Mouse (Mus musculus): ENCODE measurements around the gene Syngr4. TPM values are rescaled to one million over a fixed set of nuclear protein-coding genes. Genes with fewer than 3 reads are reported as not detected.

Gene Syngr4
- total and polyA plus RNA-seq, 2 experiments from 2014 or later: 0.51 TPM; not detected in 1

- no peaks in the 10 kb centered on the region for H3K4me1 ChIP-seq (ENCODE audit: insufficient read depth, low read length)
- 86% methylated on average over 10 of the region's 10 CpGs for WGBS
Measured at GRCm38 (mm10) chr7:45842950-45843744, 53.4 kb downstream of the Syngr4 start.

More at GRCm38 (mm10) chr7:45842950-45843744, 53.4 kb downstream of the Syngr4 start:
- no peak overlapping the region for H3K9ac ChIP-seq (replicated peaks; ENCODE audit: low read length)
- H3K27ac ChIP-seq: no peak overlapping the region
- no peak for ATAC-seq
- no peak for DNase-seq (ENCODE audit: low spot score)
- no peak overlapping the region for H3K4me2 ChIP-seq (ENCODE audit: low read depth, low read length)
- no peak for TF ChIP-seq CTCF (IDR thresholded peaks at IDR 0.05; ENCODE audit: low read depth)
- no peak overlapping the region for H3K4me3 ChIP-seq (ENCODE audit: low read length)
- no peaks in the 10 kb centered on the region for H3K9me3 ChIP-seq (ENCODE audit: low read length)
- H3K36me3 ChIP-seq (ENCODE audit: insufficient read depth, low read length): no peaks in the 10 kb centered on the region
- H3K27me3 ChIP-seq (ENCODE audit: insufficient read depth, low read length): 0 out of 2 replicates have a peak, but pooled peaks cover 6% of the 10 kb centered on the region

Other genes starting within 250 kb of the Syngr4 start
- gene Fut2, start 230.3 kb downstream of the Syngr4 start, total RNA-seq (2014; rRNA removed): 0.32 TPM in 1 of 2 replicates, not detected in the other
- gene Fut2, start 230.3 kb downstream of the Syngr4 start, polyA plus RNA-seq (2015; fragmentation: Nextera tagmentation; extraction: Ambion mirVana): 0.15 and 0.67 TPM in 2 replicates
- 0.94 TPM in 1 of 2 replicates, not detected in the other for gene Ntn5, start 212.7 kb downstream of the Syngr4 start, total RNA-seq (2014; rRNA removed)
- 0.68 and 0.80 TPM in 2 replicates for gene Ntn5, start 212.7 kb downstream of the Syngr4 start, polyA plus RNA-seq (2015; fragmentation: Nextera tagmentation; extraction: Ambion mirVana)
- gene Sec1, start 202.3 kb downstream of the Syngr4 start, total RNA-seq (2014; rRNA removed): 0.68 and 0.79 TPM in 2 replicates
- 0.35 and 0.48 TPM in 2 replicates for gene Sec1, start 202.3 kb downstream of the Syngr4 start, polyA plus RNA-seq (2015; fragmentation: Nextera tagmentation; extraction: Ambion mirVana)
- 89.4 and 91.0 TPM in 2 replicates for gene Car11, start 196.9 kb downstream of the Syngr4 start, total RNA-seq (2014; rRNA removed)
- 76.9 and 78.2 TPM in 2 replicates for gene Car11, start 196.9 kb downstream of the Syngr4 start, polyA plus RNA-seq (2015; fragmentation: Nextera tagmentation; extraction: Ambion mirVana)
- 4.2 and 12.2 TPM in 2 replicates for gene Dbp, start 191.6 kb downstream of the Syngr4 start, total RNA-seq (2014; rRNA removed)
- gene Dbp, start 191.6 kb downstream of the Syngr4 start, polyA plus RNA-seq (2015; fragmentation: Nextera tagmentation; extraction: Ambion mirVana): 4.6 and 5.3 TPM in 2 replicates
- gene Rpl18, start 181.3 kb downstream of the Syngr4 start, total RNA-seq (2014; rRNA removed): 999 and 1,175 TPM in 2 replicates
- gene Rpl18, start 181.3 kb downstream of the Syngr4 start, polyA plus RNA-seq (2015; fragmentation: Nextera tagmentation; extraction: Ambion mirVana): 519 and 535 TPM in 2 replicates
- 27.4 and 31.6 TPM in 2 replicates for gene Sphk2, start 178.7 kb downstream of the Syngr4 start, total RNA-seq (2014; rRNA removed)
- 17.8 and 18.5 TPM in 2 replicates for gene Sphk2, start 178.7 kb downstream of the Syngr4 start, polyA plus RNA-seq (2015; fragmentation: Nextera tagmentation; extraction: Ambion mirVana)
- gene Fam83e, start 175.5 kb downstream of the Syngr4 start, total RNA-seq (2014; rRNA removed): 0.11 and 0.16 TPM in 2 replicates
- 0.09 and 0.25 TPM in 2 replicates for gene Fam83e, start 175.5 kb downstream of the Syngr4 start, polyA plus RNA-seq (2015; fragmentation: Nextera tagmentation; extraction: Ambion mirVana)
- not detected in 2 replicates for gene Spaca4, start 170.9 kb downstream of the Syngr4 start, total RNA-seq (2014; rRNA removed)
- not detected in 2 replicates for gene Spaca4, start 170.9 kb downstream of the Syngr4 start, polyA plus RNA-seq (2015; fragmentation: Nextera tagmentation; extraction: Ambion mirVana)
- gene Lmtk3, start 113.0 kb downstream of the Syngr4 start, total RNA-seq (2014; rRNA removed): 125 and 133 TPM in 2 replicates
- gene Lmtk3, start 113.0 kb downstream of the Syngr4 start, polyA plus RNA-seq (2015; fragmentation: Nextera tagmentation; extraction: Ambion mirVana): 13.6 and 13.9 TPM in 2 replicates
- gene Sult2b1, start 112.0 kb downstream of the Syngr4 start, total RNA-seq (2014; rRNA removed): 4.7 and 12.1 TPM in 2 replicates
- 5.7 and 7.4 TPM in 2 replicates for gene Sult2b1, start 112.0 kb downstream of the Syngr4 start, polyA plus RNA-seq (2015; fragmentation: Nextera tagmentation; extraction: Ambion mirVana)
- 176 and 221 TPM in 2 replicates for gene Cyth2, start 82.1 kb downstream of the Syngr4 start, total RNA-seq (2014; rRNA removed)
- gene Cyth2, start 82.1 kb downstream of the Syngr4 start, polyA plus RNA-seq (2015; fragmentation: Nextera tagmentation; extraction: Ambion mirVana): 209 and 216 TPM in 2 replicates
- 0.97 and 1.4 TPM in 2 replicates for gene Kcnj14, start 71.9 kb downstream of the Syngr4 start, total RNA-seq (2014; rRNA removed)
- 0.89 and 1.2 TPM in 2 replicates for gene Kcnj14, start 71.9 kb downstream of the Syngr4 start, polyA plus RNA-seq (2015; fragmentation: Nextera tagmentation; extraction: Ambion mirVana)
- 29.1 and 34.6 TPM in 2 replicates for gene Grwd1, start 65.8 kb downstream of the Syngr4 start, total RNA-seq (2014; rRNA removed)
- 44.6 and 48.6 TPM in 2 replicates for gene Grwd1, start 65.8 kb downstream of the Syngr4 start, polyA plus RNA-seq (2015; fragmentation: Nextera tagmentation; extraction: Ambion mirVana)
- 161 and 196 TPM in 2 replicates for gene Kdelr1, start 23.9 kb downstream of the Syngr4 start, total RNA-seq (2014; rRNA removed)
- gene Kdelr1, start 23.9 kb downstream of the Syngr4 start, polyA plus RNA-seq (2015; fragmentation: Nextera tagmentation; extraction: Ambion mirVana): 45.9 and 50.2 TPM in 2 replicates
- gene Grin2d, start 18.3 kb downstream of the Syngr4 start, total RNA-seq (2014; rRNA removed): 37.8 and 44.9 TPM in 2 replicates
- 4.1 and 4.4 TPM in 2 replicates for gene Grin2d, start 18.3 kb downstream of the Syngr4 start, polyA plus RNA-seq (2015; fragmentation: Nextera tagmentation; extraction: Ambion mirVana)
- gene Tmem143, start 227 bp upstream of the Syngr4 start, total RNA-seq (2014; rRNA removed): 39.2 and 48.8 TPM in 2 replicates
- 4.6 and 6.8 TPM in 2 replicates for gene Tmem143, start 227 bp upstream of the Syngr4 start, polyA plus RNA-seq (2015; fragmentation: Nextera tagmentation; extraction: Ambion mirVana)
- gene Emp3, start 24.7 kb upstream of the Syngr4 start, total RNA-seq (2014; rRNA removed): 4.9 and 15.3 TPM in 2 replicates
- 33.4 and 45.2 TPM in 2 replicates for gene Emp3, start 24.7 kb upstream of the Syngr4 start, polyA plus RNA-seq (2015; fragmentation: Nextera tagmentation; extraction: Ambion mirVana)
- 6.8 and 7.5 TPM in 2 replicates for gene Ccdc114, start 27.4 kb upstream of the Syngr4 start, total RNA-seq (2014; rRNA removed)
- 7.8 and 10.6 TPM in 2 replicates for gene Ccdc114, start 27.4 kb upstream of the Syngr4 start, polyA plus RNA-seq (2015; fragmentation: Nextera tagmentation; extraction: Ambion mirVana)
- gene Abcc6, start 133.6 kb upstream of the Syngr4 start, total RNA-seq (2014; rRNA removed): 0.58 and 1.2 TPM in 2 replicates
- 0.55 and 0.64 TPM in 2 replicates for gene Abcc6, start 133.6 kb upstream of the Syngr4 start, polyA plus RNA-seq (2015; fragmentation: Nextera tagmentation; extraction: Ambion mirVana)
- 53.6 and 61.5 TPM in 2 replicates for gene Nomo1, start 137.0 kb upstream of the Syngr4 start, total RNA-seq (2014; rRNA removed)
- gene Nomo1, start 137.0 kb upstream of the Syngr4 start, polyA plus RNA-seq (2015; fragmentation: Nextera tagmentation; extraction: Ambion mirVana): 36.9 and 37.9 TPM in 2 replicates
- gene Kcnj11, start 204.1 kb upstream of the Syngr4 start, total RNA-seq (2014; rRNA removed): 13.2 and 18.7 TPM in 2 replicates
- 2.4 and 3.0 TPM in 2 replicates for gene Kcnj11, start 204.1 kb upstream of the Syngr4 start, polyA plus RNA-seq (2015; fragmentation: Nextera tagmentation; extraction: Ambion mirVana)

Data from hindbrain, postnatal 0 days (tissue).